Mouse (Mus musculus) megakaryocyte, embryonic 14.5 days (primary cell): Measurements from ENCODE around the gene Hkdc1. TPM values are rescaled to one million over a fixed set of nuclear protein-coding genes. Genes with fewer than 3 reads are reported as not detected.
A peak's percentile ranks its signal among the peaks of the same experiment; 100 is the strongest.

Source experiments
- H3K27me3 ChIP-seq: replicated peaks from 2 replicates; pipeline ENCODE3; 2012; ENCODE audit warnings: inconsistent platforms
- H3K36me3 ChIP-seq: replicated peaks from 2 replicates; pipeline ENCODE3; 2012; ENCODE audit warnings: low read length, inconsistent platforms, mixed read lengths
- H3K4me1 ChIP-seq: 2 replicates; pipeline ENCODE4 v1.6.1; 2012; ENCODE audit warnings: inconsistent platforms
- H3K4me3 ChIP-seq: replicated peaks from 2 replicates; pipeline ENCODE3; 2012; ENCODE audit warnings: moderate library complexity, mild to moderate bottlenecking, inconsistent platforms
- H3K9me3 ChIP-seq: 2 replicates; pipeline ENCODE4 v1.6.1; 2012; ENCODE audit warnings: inconsistent platforms
- FLI1 ChIP-seq: IDR thresholded peaks from 2 replicates; pipeline ENCODE4 v1.6.1; 2012; ENCODE audit warnings: low read length, inconsistent platforms, mixed read lengths
- GATA1 ChIP-seq: IDR thresholded peaks from 3 replicates; pipeline ENCODE4 v1.6.1; 2012; ENCODE audit warnings: mixed read lengths, low read length, inconsistent platforms, borderline replicate concordance
- polyA plus RNA-seq: library from polyadenylated mRNA; stranded (reverse); fragments of >175 nt; gene quantifications from 2 replicates; pipeline ENCODE4 v1.2.3, GENCODE M21; 2012; ENCODE audit warnings: low replicate concordance; ENCODE audit not compliant: insufficient read depth

Gene Hkdc1
- polyA plus RNA-seq, 1 experiment, result not detected

- TF ChIP-seq FLI1 (no peak), GATA1 (0 out of 3 replicates have a peak, but pooled peaks have one; percentile 14)
- peaks cover 84% of the 10 kb centered on the region for H3K4me1 ChIP-seq
- H3K27me3 ChIP-seq, result no peaks in the 10 kb centered on the region
- peak overlapping the region; percentile 93 for H3K4me3 ChIP-seq
- H3K36me3 ChIP-seq, result peaks cover 50% of the 10 kb centered on the region
- no peaks in the 10 kb centered on the region for H3K9me3 ChIP-seq
Observed at GRCm38 (mm10) chr10:62340095-62340731, 82.1 kb downstream of the Hkdc1 start.

- Histone ChIP-seq H3K36me3 (peaks cover 51% of the 10 kb centered on the region), H3K27me3 (no peaks in the 10 kb centered on the region), H3K9me3 (no peaks in the 10 kb centered on the region), H3K4me1 (peaks cover 84% of the 10 kb centered on the region), H3K4me3 (peak overlapping the region; percentile 93)
- TF ChIP-seq FLI1, result no peak
- no peak for TF ChIP-seq GATA1
Observed at GRCm38 (mm10) chr10:62339211-62340094, 82.8 kb downstream of the Hkdc1 start.

GRCm38 (mm10) chr10:62338626-62339025, 83.7 kb downstream of the Hkdc1 start:
- H3K4me1 ChIP-seq, result peaks cover 82% of the 10 kb centered on the region
- peak overlapping the region; percentile 93 for H3K4me3 ChIP-seq
- TF ChIP-seq GATA1, result no peak
- TF ChIP-seq FLI1, result no peak
- H3K9me3 ChIP-seq, result no peaks in the 10 kb centered on the region
- no peaks in the 10 kb centered on the region for H3K27me3 ChIP-seq
- H3K36me3 ChIP-seq, result peaks cover 48% of the 10 kb centered on the region

- Histone ChIP-seq H3K36me3 (peaks cover 48% of the 10 kb centered on the region), H3K27me3 (no peaks in the 10 kb centered on the region), H3K4me1 (peaks cover 82% of the 10 kb centered on the region), H3K4me3 (peak overlapping the region; percentile 93), H3K9me3 (no peaks in the 10 kb centered on the region)
- TF ChIP-seq GATA1 (no peak), FLI1 (no peak)
Observed at GRCm38 (mm10) chr10:62338176-62338575, 84.1 kb downstream of the Hkdc1 start.

GRCm38 (mm10) chr10:62336601-62337578, 85.4 kb downstream of the Hkdc1 start:
- Histone ChIP-seq H3K36me3 (peaks cover 40% of the 10 kb centered on the region), H3K27me3 (no peaks in the 10 kb centered on the region), H3K4me3 (peak overlapping the region; percentile 86), H3K9me3 (no peaks in the 10 kb centered on the region), H3K4me1 (peaks cover 82% of the 10 kb centered on the region)
- TF ChIP-seq GATA1 (no peak), FLI1 (no peak)

GRCm38 (mm10) chr10:62335423-62335776, 86.9 kb downstream of the Hkdc1 start:
- Histone ChIP-seq H3K27me3 (no peaks in the 10 kb centered on the region), H3K4me3 (peak overlapping the region; percentile 79), H3K9me3 (no peaks in the 10 kb centered on the region), H3K36me3 (peaks cover 48% of the 10 kb centered on the region), H3K4me1 (peaks cover 85% of the 10 kb centered on the region)
- TF ChIP-seq GATA1, result no peak
- no peak for TF ChIP-seq FLI1

GRCm38 (mm10) chr10:62334686-62335422, 87.4 kb downstream of the Hkdc1 start:
- peaks cover 52% of the 10 kb centered on the region for H3K36me3 ChIP-seq
- no peaks in the 10 kb centered on the region for H3K9me3 ChIP-seq
- TF ChIP-seq FLI1, result no peak
- TF ChIP-seq GATA1, result no peak
- H3K4me1 ChIP-seq, result peaks cover 90% of the 10 kb centered on the region
- H3K4me3 ChIP-seq, result peak overlapping the region; percentile 79
- H3K27me3 ChIP-seq, result no peaks in the 10 kb centered on the region

GRCm38 (mm10) chr10:62333269-62333668, 89.0 kb downstream of the Hkdc1 start:
- no peak for TF ChIP-seq GATA1
- peaks cover 59% of the 10 kb centered on the region for H3K36me3 ChIP-seq
- H3K9me3 ChIP-seq, result no peaks in the 10 kb centered on the region
- H3K4me1 ChIP-seq, result peaks cover 98% of the 10 kb centered on the region
- H3K27me3 ChIP-seq, result no peaks in the 10 kb centered on the region
- H3K4me3 ChIP-seq, result no peak overlapping the region

Other genes starting within 250 kb of the Hkdc1 start
- not detected in 2 replicates for gene Tspan15, start 191.2 kb downstream of the Hkdc1 start, polyA plus RNA-seq
- gene Tacr2, start 170.1 kb downstream of the Hkdc1 start, polyA plus RNA-seq, result not detected in 2 replicates
- 509 and 816 TPM in 2 replicates for gene Hk1, start 42.6 kb downstream of the Hkdc1 start, polyA plus RNA-seq
- gene 4930507D05Rik, start 27.0 kb upstream of the Hkdc1 start, polyA plus RNA-seq, result not detected in 2 replicates
- gene Supv3l1, start 27.2 kb upstream of the Hkdc1 start, polyA plus RNA-seq, result 10.9 TPM in 2 replicates
- gene Vps26a, start 64.3 kb upstream of the Hkdc1 start, polyA plus RNA-seq, result 1.1 and 8.9 TPM in 2 replicates
- gene Srgn, start 105.0 kb upstream of the Hkdc1 start, polyA plus RNA-seq, result 95.0 and 696 TPM in 2 replicates
- gene Kif1bp, start 156.0 kb upstream of the Hkdc1 start, polyA plus RNA-seq, result 2.5 and 5.1 TPM in 2 replicates
- gene Ddx21, start 179.8 kb upstream of the Hkdc1 start, polyA plus RNA-seq, result 5.4 and 39.8 TPM in 2 replicates
- 6.6 and 107 TPM in 2 replicates for gene Ddx50, start 228.7 kb upstream of the Hkdc1 start, polyA plus RNA-seq